Mouse (Mus musculus) adrenal gland, postnatal 4 days (tissue): ENCODE data around the gene Casp12. TPM values are rescaled to one million over a fixed set of nuclear protein-coding genes. Genes with fewer than 3 reads are reported as not detected.

Experiments
- total RNA-seq, 2 experiments: library from RNA; stranded (reverse); gene quantifications; 2 replicates each; pipeline ENCODE4 v1.2.3; 2021

The Casp12 gene
- total RNA-seq, 2 experiments from 2014 or later, result 21.9 to 23.3 TPM

Other genes starting within 250 kb of the Casp12 start
- 1 to 10 TPM in 1 of 2 experiments, under 1 TPM in 1; 0.98 to 1.7 TPM for gene Casp1, start 46.9 kb upstream of the Casp12 start, total RNA-seq
- 1 to 10 TPM; 4.7 to 6.4 TPM for gene Casp4, start 36.6 kb upstream of the Casp12 start, total RNA-seq